Mouse (Mus musculus) liver, embryonic 16.5 days (tissue): ENCODE results near the gene Usp19. TPM values are rescaled to one million over a fixed set of nuclear protein-coding genes. Genes with fewer than 3 reads are reported as not detected.

Experiments used
- ATAC-seq: fragments of 200-750 bp; cut with Nextera tagmentation; 2 replicates; pipeline ENCODE4 v1.8.0; 2017; ENCODE audit warnings: low read depth, mild to moderate bottlenecking, moderate number of reproducible peaks, moderate library complexity
- H3K27ac ChIP-seq: fragments of 300-500 bp; sonication (generic); 2 replicates; pipeline ENCODE4 v1.5.1; 2014; ENCODE audit warnings: mild to moderate bottlenecking, low read length
- H3K27me3 ChIP-seq: fragments of 300-500 bp; sonication (generic); 2 replicates; pipeline ENCODE4 v1.6.1; 2014; ENCODE audit warnings: low read depth, low read length, mixed read lengths; ENCODE audit not compliant: control insufficient read depth, insufficient read depth
- H3K36me3 ChIP-seq: fragments of 300-500 bp; sonication (generic); 2 replicates; pipeline ENCODE4 v1.6.1; 2014; ENCODE audit warnings: mild to moderate bottlenecking; ENCODE audit not compliant: control insufficient read depth, insufficient read depth
- H3K4me1 ChIP-seq: fragments of 300-500 bp; sonication (generic); 2 replicates; pipeline ENCODE4 v1.6.1; 2014; ENCODE audit warnings: low read depth, low read length, mixed read lengths; ENCODE audit not compliant: control insufficient read depth
- H3K4me2 ChIP-seq: fragments of 300-500 bp; sonication (generic); 2 replicates; pipeline ENCODE4 v1.6.1; 2014; ENCODE audit warnings: low read depth, low read length, mixed read lengths
- H3K4me3 ChIP-seq: fragments of 300-500 bp; sonication (generic); 2 replicates; pipeline ENCODE4 v1.5.1; 2014; ENCODE audit warnings: low read depth, mild to moderate bottlenecking, low read length
- H3K9ac ChIP-seq: fragments of 300-500 bp; sonication (generic); 2 replicates; pipeline ENCODE4 v1.6.1; 2014; ENCODE audit warnings: low read depth, low read length
- H3K9me3 ChIP-seq: fragments of 300-500 bp; sonication (generic); replicated peaks from 2 replicates; pipeline ENCODE4 v1.6.1; 2016; ENCODE audit warnings: low read length; ENCODE audit not compliant: control insufficient read depth
- WGBS: fragments of 180-500 bp; shearing (Covaris S2); extraction: QIAGEN DNeasy Blood & Tissue Kit; methylation state at CpG from one replicate; pipeline ENCODE4 v1.1.7; 2014; ENCODE audit not compliant: insufficient replicate concordance; 5-methylcytosine and 5-hydroxymethylcytosine counted together
- polyA plus RNA-seq: library from polyadenylated mRNA; unstranded; fragments of >200 nt; fragmentation: Nextera tagmentation; extraction: Ambion mirVana; gene quantifications from 2 replicates; pipeline ENCODE4 v1.2.1, GENCODE M21; 2015

The Usp19 gene
- polyA plus RNA-seq, 1 experiment from 2014 or later = 28.6 TPM

- Histone ChIP-seq H3K9ac (no peak overlapping the region), H3K9me3 (no peaks in the 10 kb centered on the region), H3K4me3 (no peak overlapping the region), H3K4me1 (peaks cover 13% of the 10 kb centered on the region), H3K27ac (no peak overlapping the region), H3K27me3 (no peaks in the 10 kb centered on the region), H3K36me3 (peaks cover 10% of the 10 kb centered on the region; the same call in 1 of the 2 replicates), H3K4me2 (no peak overlapping the region)
- WGBS = 91% methylated on average over 4 of the region's 4 CpGs
- ATAC-seq = no peak
These were observed 32.9 kb downstream of the Usp19 start for GRCm38 (mm10) chr9:108523341-108523740.

GRCm38 (mm10) chr9:108525400-108525799 lies 35.0 kb downstream of the Usp19 start:
- WGBS = 80% methylated on average over 3 of the region's 3 CpGs
- H3K27ac ChIP-seq = no peak overlapping the region

DNA sequence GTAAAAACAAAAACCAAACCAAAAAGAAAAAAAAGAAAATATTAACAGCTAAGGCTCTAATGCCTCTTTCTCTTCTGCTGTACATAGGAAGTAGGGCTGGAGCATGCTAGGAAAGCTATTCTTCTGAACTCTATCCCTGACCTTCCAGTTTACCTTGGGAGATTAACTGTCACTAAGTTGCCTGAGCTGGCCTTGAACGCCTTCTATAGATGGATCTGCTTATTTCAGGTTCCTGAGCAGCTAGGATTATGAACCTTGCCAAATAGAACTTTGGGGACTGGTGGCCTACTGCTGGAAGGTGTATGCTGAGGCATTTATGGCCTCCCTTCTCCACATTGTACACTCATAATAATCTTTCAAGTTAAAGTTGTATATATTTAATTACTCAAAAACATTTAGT lies 40.6 kb downstream of the Usp19 start:
- Histone ChIP-seq H3K4me3 (no peak overlapping the region), H3K4me2 (no peak overlapping the region), H3K9ac (no peak overlapping the region), H3K4me1 (no peaks in the 10 kb centered on the region; the same call in 1 of the 2 replicates), H3K27ac (no peak overlapping the region), H3K36me3 (peaks cover 51% of the 10 kb centered on the region), H3K27me3 (no peaks in the 10 kb centered on the region), H3K9me3 (no peaks in the 10 kb centered on the region)
- 70% methylated on average over 1 of the region's 1 CpGs for WGBS
- ATAC-seq = no peak

More at GRCm38 (mm10) chr9:108525400-108525799, 35.0 kb downstream of the Usp19 start:
- H3K9me3 ChIP-seq = no peaks in the 10 kb centered on the region
- no peaks in the 10 kb centered on the region for H3K27me3 ChIP-seq
- no peak overlapping the region for H3K9ac ChIP-seq
- no peak overlapping the region for H3K4me2 ChIP-seq
- no peak overlapping the region for H3K4me3 ChIP-seq
- no peak for ATAC-seq
- no peaks in the 10 kb centered on the region; the same call in 1 of the 2 replicates for H3K4me1 ChIP-seq
- peaks cover 20% of the 10 kb centered on the region for H3K36me3 ChIP-seq

- no peak overlapping the region for H3K4me2 ChIP-seq
- H3K27me3 ChIP-seq = no peaks in the 10 kb centered on the region
- no peak overlapping the region for H3K9ac ChIP-seq
- H3K36me3 ChIP-seq = peaks cover 53% of the 10 kb centered on the region
- no peak overlapping the region for H3K27ac ChIP-seq
- 96% methylated on average over 1 of the region's 1 CpGs for WGBS
- H3K4me1 ChIP-seq = no peaks in the 10 kb centered on the region
- no peak overlapping the region for H3K4me3 ChIP-seq
- no peak for ATAC-seq
- no peaks in the 10 kb centered on the region for H3K9me3 ChIP-seq
These were observed 41.1 kb downstream of the Usp19 start for GRCm38 (mm10) chr9:108531496-108531895.

- H3K36me3 ChIP-seq = peaks cover 52% of the 10 kb centered on the region
- H3K4me2 ChIP-seq = no peak overlapping the region
- no peak for ATAC-seq
- no peaks in the 10 kb centered on the region for H3K9me3 ChIP-seq
- no peaks in the 10 kb centered on the region for H3K27me3 ChIP-seq
- H3K9ac ChIP-seq = no peak overlapping the region; the same call in 1 of the 2 replicates
- H3K4me1 ChIP-seq = no peaks in the 10 kb centered on the region
- no peak overlapping the region for H3K27ac ChIP-seq
- no peak overlapping the region for H3K4me3 ChIP-seq
These were observed 50.4 kb downstream of the Usp19 start for GRCm38 (mm10) chr9:108540846-108541245.

- H3K9ac ChIP-seq = no peak overlapping the region
- WGBS = 83% methylated on average over 3 of the region's 3 CpGs
These were observed 55.6 kb downstream of the Usp19 start for GRCm38 (mm10) chr9:108545986-108546385.

GRCm38 (mm10) chr9:108546875-108547274 lies 56.5 kb downstream of the Usp19 start:
- H3K4me2 ChIP-seq = no peak overlapping the region
- no peak overlapping the region for H3K4me3 ChIP-seq
- no peaks in the 10 kb centered on the region for H3K9me3 ChIP-seq
- H3K4me1 ChIP-seq = no peaks in the 10 kb centered on the region; the same call in 1 of the 2 replicates
- H3K36me3 ChIP-seq = peaks cover 65% of the 10 kb centered on the region
- no peaks in the 10 kb centered on the region for H3K27me3 ChIP-seq
- H3K27ac ChIP-seq = no peak overlapping the region
- WGBS = 72% methylated on average over 1 of the region's 1 CpGs
- ATAC-seq = no peak
- H3K9ac ChIP-seq = no peak overlapping the region

More at GRCm38 (mm10) chr9:108545986-108546385, 55.6 kb downstream of the Usp19 start:
- no peak overlapping the region for H3K27ac ChIP-seq
- H3K27me3 ChIP-seq = no peaks in the 10 kb centered on the region
- H3K4me3 ChIP-seq = no peak overlapping the region
- H3K9me3 ChIP-seq = no peaks in the 10 kb centered on the region
- no peak for ATAC-seq
- H3K4me2 ChIP-seq = no peak overlapping the region
- H3K36me3 ChIP-seq = peaks cover 72% of the 10 kb centered on the region
- H3K4me1 ChIP-seq = no peaks in the 10 kb centered on the region; the same call in 1 of the 2 replicates

Other genes with a start within 250 kb of the Usp19 start
- gene Dag1, start 226.6 kb upstream of the Usp19 start, polyA plus RNA-seq = 17.0 and 20.4 TPM in 2 replicates
- 7.4 and 7.6 TPM in 2 replicates for gene Nicn1, start 200.2 kb upstream of the Usp19 start, polyA plus RNA-seq
- gene Amt, start 193.7 kb upstream of the Usp19 start, polyA plus RNA-seq = 14.4 and 15.0 TPM in 2 replicates
- 190 and 213 TPM in 2 replicates for gene Rhoa, start 184.5 kb upstream of the Usp19 start, polyA plus RNA-seq
- 14.9 and 15.2 TPM in 2 replicates for gene Tcta, start 184.4 kb upstream of the Usp19 start, polyA plus RNA-seq
- gene Gpx1, start 151.7 kb upstream of the Usp19 start, polyA plus RNA-seq = 5,943 and 6,062 TPM in 2 replicates
- 61.7 and 68.8 TPM in 2 replicates for gene Usp4, start 142.7 kb upstream of the Usp19 start, polyA plus RNA-seq
- gene 1700102P08Rik, start 97.8 kb upstream of the Usp19 start, polyA plus RNA-seq = 0.60 and 0.70 TPM in 2 replicates
- 0.08 and 0.15 TPM in 2 replicates for gene Ccdc36, start 62.1 kb upstream of the Usp19 start, polyA plus RNA-seq
- not detected in 2 replicates for gene BC048562, start 54.1 kb upstream of the Usp19 start, polyA plus RNA-seq
- 17.4 and 19.8 TPM in 2 replicates for gene Ccdc71, start 30.1 kb upstream of the Usp19 start, polyA plus RNA-seq
- gene Klhdc8b, start 29.0 kb upstream of the Usp19 start, polyA plus RNA-seq = 13.3 and 14.8 TPM in 2 replicates
- gene Lamb2, start 10.9 kb upstream of the Usp19 start, polyA plus RNA-seq = 9.7 and 10.7 TPM in 2 replicates
- 47.0 and 51.4 TPM in 2 replicates for gene Qars, start 17.1 kb downstream of the Usp19 start, polyA plus RNA-seq
- 42.7 and 44.2 TPM in 2 replicates for gene Qrich1, start 26.2 kb downstream of the Usp19 start, polyA plus RNA-seq
- gene Impdh2, start 69.7 kb downstream of the Usp19 start, polyA plus RNA-seq = 80.0 and 86.8 TPM in 2 replicates
- 21.6 and 21.9 TPM in 2 replicates for gene Ndufaf3, start 76.8 kb downstream of the Usp19 start, polyA plus RNA-seq
- gene Dalrd3, start 79.3 kb downstream of the Usp19 start, polyA plus RNA-seq = 27.3 and 30.0 TPM in 2 replicates
- gene Wdr6, start 88.1 kb downstream of the Usp19 start, polyA plus RNA-seq = 10.0 and 12.2 TPM in 2 replicates
- gene P4htm, start 107.1 kb downstream of the Usp19 start, polyA plus RNA-seq = 0.48 and 0.70 TPM in 2 replicates
- gene Arih2, start 158.8 kb downstream of the Usp19 start, polyA plus RNA-seq = 30.4 and 31.6 TPM in 2 replicates
- 28.9 and 30.9 TPM in 2 replicates for gene Slc25a20, start 171.5 kb downstream of the Usp19 start, polyA plus RNA-seq
- gene Prkar2a, start 198.7 kb downstream of the Usp19 start, polyA plus RNA-seq = 6.6 and 8.8 TPM in 2 replicates